In genomic region chr15:32615773-32616172, GRCm38 (mm10) we compare ENCODE assay signal across 26 mouse cellular contexts.
"Had no signal": no experiment of that assay in that cellular context is flagged by ENCODE, and none has a peak within 500 bp of the region (broad histone marks: within the 10 kb centered on the region; RNA-seq: fewer than 3 reads in every experiment).

No protein-coding gene starts in this region.

- H3K4me2 ChIP-seq: embryonic facial prominence, embryonic 12.5 days; embryonic facial prominence, embryonic 13.5 days; embryonic facial prominence, embryonic 15.5 days; forebrain, embryonic 12.5 days; forebrain, embryonic 13.5 days; forebrain, embryonic 15.5 days had no signal

- H3K4me3 ChIP-seq: embryonic facial prominence, embryonic 10.5 days; embryonic facial prominence, embryonic 12.5 days; embryonic facial prominence, embryonic 13.5 days; embryonic facial prominence, embryonic 15.5 days; erythroblast, embryonic 14.5 days; forebrain, embryonic 10.5 days; forebrain, embryonic 12.5 days; forebrain, embryonic 13.5 days; forebrain, embryonic 15.5 days; gastrocnemius, adult 2 months; heart, adult 2 months had no signal

- H3K4me1 ChIP-seq: embryonic facial prominence, embryonic 10.5 days; embryonic facial prominence, embryonic 12.5 days; embryonic facial prominence, embryonic 13.5 days; embryonic facial prominence, embryonic 15.5 days; forebrain, embryonic 10.5 days; forebrain, embryonic 12.5 days; forebrain, embryonic 13.5 days; forebrain, embryonic 15.5 days had no signal

- H3K27me3 ChIP-seq: embryonic facial prominence, embryonic 12.5 days; embryonic facial prominence, embryonic 13.5 days; embryonic facial prominence, embryonic 15.5 days; forebrain, embryonic 12.5 days; forebrain, embryonic 13.5 days; forebrain, embryonic 15.5 days had no signal

- ATAC-seq: forebrain, embryonic 13.5 days; forebrain, embryonic 14.5 days; forebrain, embryonic 15.5 days; forebrain, postnatal 0 days had no signal

- H3K36me3 ChIP-seq: embryonic facial prominence, embryonic 10.5 days; embryonic facial prominence, embryonic 12.5 days; embryonic facial prominence, embryonic 15.5 days; forebrain, embryonic 10.5 days; forebrain, embryonic 12.5 days; forebrain, embryonic 15.5 days had no signal

- H3K9ac ChIP-seq: embryonic facial prominence, embryonic 12.5 days; embryonic facial prominence, embryonic 13.5 days; embryonic facial prominence, embryonic 15.5 days; forebrain, embryonic 12.5 days; forebrain, embryonic 13.5 days; forebrain, embryonic 15.5 days; forebrain, postnatal 0 days had no signal

- H3K9me3 ChIP-seq: embryonic facial prominence, embryonic 10.5 days; embryonic facial prominence, embryonic 12.5 days; embryonic facial prominence, embryonic 13.5 days; embryonic facial prominence, embryonic 15.5 days; forebrain, embryonic 10.5 days; forebrain, embryonic 12.5 days; forebrain, embryonic 13.5 days; forebrain, embryonic 15.5 days had no signal

- DNase-seq: cerebellum, adult 8-10 months; cerebellum, adult 9-10 months; cerebellum, adult 9-11 months; cerebellum, postnatal 10 days; cerebellum, postnatal 14 days; cerebellum, postnatal 25 days; cerebellum, postnatal 36 days; embryo, embryonic 11 days; forebrain, postnatal 0 days; gastrocnemius, adult 2 months; gastrocnemius, postnatal 10 days; gastrocnemius, postnatal 14 days; gastrocnemius, postnatal 25 days; gastrocnemius, postnatal 36 days; heart, adult 18-20 months; heart, adult 2 months had no signal

- H3K27ac ChIP-seq: embryonic facial prominence, embryonic 10.5 days; embryonic facial prominence, embryonic 12.5 days; embryonic facial prominence, embryonic 13.5 days; embryonic facial prominence, embryonic 15.5 days; forebrain, embryonic 10.5 days; forebrain, embryonic 12.5 days; forebrain, embryonic 13.5 days; forebrain, embryonic 15.5 days; gastrocnemius, adult 2 months; heart, adult 2 months had no signal
